Mouse (Mus musculus) limb, embryonic 12.5 days (tissue): ENCODE results near the gene Nrm. TPM values are rescaled to one million over a fixed set of nuclear protein-coding genes. Genes with fewer than 3 reads are reported as not detected.
A peak's percentile ranks its signal among the peaks of the same experiment; 100 is the strongest.

Source experiments
- ATAC-seq: fragments of 200-750 bp; cut with Nextera tagmentation; 2 replicates; pipeline ENCODE4 v1.8.0; 2017; ENCODE audit warnings: low read depth, moderate TSS enrichment; ENCODE audit not compliant: insufficient number of reproducible peaks, insufficient read depth, low FRiP score, low TSS enrichment
- H3K27ac ChIP-seq: fragments of 300-500 bp; sonication (generic); 2 replicates; pipeline ENCODE4 v1.5.1; 2016; ENCODE audit warnings: mild to moderate bottlenecking, moderate library complexity
- H3K27me3 ChIP-seq: fragments of 300-500 bp; sonication (generic); 2 replicates; pipeline ENCODE4 v1.6.1; 2016; ENCODE audit warnings: mild to moderate bottlenecking, moderate library complexity
- H3K36me3 ChIP-seq: fragments of 300-500 bp; sonication (generic); 2 replicates; pipeline ENCODE4 v1.6.1; 2016; ENCODE audit warnings: mild to moderate bottlenecking, moderate library complexity
- H3K4me1 ChIP-seq: fragments of 300-500 bp; sonication (generic); replicated peaks from 2 replicates; pipeline ENCODE4 v1.6.1; 2016
- H3K4me2 ChIP-seq: fragments of 300-500 bp; sonication (generic); 2 replicates; pipeline ENCODE4 v1.6.1; 2016; ENCODE audit warnings: mild to moderate bottlenecking, moderate library complexity
- H3K4me3 ChIP-seq: fragments of 300-500 bp; sonication (generic); replicated peaks from 2 replicates; pipeline ENCODE4 v1.5.1; 2016; ENCODE audit warnings: mild to moderate bottlenecking
- H3K9ac ChIP-seq: fragments of 300-500 bp; sonication (generic); replicated peaks from 2 replicates; pipeline ENCODE4 v1.6.1; 2016; ENCODE audit warnings: mild to moderate bottlenecking, moderate library complexity
- H3K9me3 ChIP-seq: fragments of 300-500 bp; sonication (generic); 2 replicates; pipeline ENCODE4 v1.6.1; 2016; ENCODE audit warnings: mild to moderate bottlenecking, moderate library complexity
- WGBS: fragments of 180-500 bp; shearing (Covaris S2); methylation state at CpG from one replicate; pipeline ENCODE4 v1.1.7; 2016; 5-methylcytosine and 5-hydroxymethylcytosine counted together
- polyA plus RNA-seq: library from polyadenylated mRNA; unstranded; fragments of >200 nt; fragmentation: Nextera tagmentation; extraction: Ambion mirVana; gene quantifications from 2 replicates; pipeline ENCODE4 v1.2.1, GENCODE M21; 2016

The Nrm gene
- polyA plus RNA-seq, 1 experiment from 2014 or later = 52.5 TPM

DNA sequence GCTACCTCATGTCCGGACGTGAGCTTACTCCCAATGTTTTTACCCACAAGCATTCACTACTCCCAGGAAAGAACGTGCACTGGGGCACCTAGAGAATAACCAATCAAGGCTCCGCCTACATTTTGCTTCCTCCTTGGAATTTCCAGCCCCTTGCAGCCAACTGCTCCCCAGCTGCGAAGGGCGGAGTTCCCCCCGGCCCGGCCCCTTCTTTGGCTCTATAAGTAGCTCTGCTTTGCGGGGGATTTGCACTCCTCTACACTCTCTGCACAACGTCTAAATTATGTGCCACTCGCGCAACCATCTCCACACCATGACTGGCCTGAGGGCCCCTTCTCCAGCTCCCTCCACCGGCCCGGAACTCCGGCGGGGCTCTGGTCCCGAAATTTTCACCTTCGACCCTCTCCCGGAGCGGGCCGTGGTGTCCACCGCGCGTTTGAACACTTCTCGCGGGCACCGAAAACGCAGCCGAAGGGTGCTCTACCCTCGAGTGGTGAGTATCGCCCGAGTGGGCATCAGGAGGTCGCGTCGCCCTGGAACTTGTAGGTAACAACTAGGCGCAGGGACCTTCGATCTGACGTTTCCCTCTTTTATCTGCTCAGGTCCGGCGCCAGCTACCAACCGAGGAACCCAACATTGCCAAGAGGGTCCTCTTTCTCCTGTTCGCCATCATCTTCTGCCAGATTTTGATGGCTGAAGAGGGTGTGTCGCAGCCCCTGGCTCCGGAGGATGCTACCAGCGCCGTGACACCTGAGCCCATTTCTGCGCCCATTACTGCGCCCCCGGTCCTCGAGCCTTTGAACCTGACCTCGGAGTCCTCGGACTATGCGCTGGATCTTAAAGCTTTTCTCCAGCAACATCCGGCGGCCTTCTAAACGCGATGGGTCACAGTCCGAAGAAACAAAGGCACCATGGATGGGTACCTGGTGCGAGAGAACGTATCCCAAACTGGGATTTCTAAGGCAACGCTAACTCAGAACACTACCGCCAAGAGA lies 39.4 kb upstream of the Nrm start, which contains the start of gene Ier3:
Ier3 (plus strand) TSS at position 246 of the 992 bp plus-strand sequence.
- Histone ChIP-seq H3K27ac (peak within 1 kb of the TSS; percentile 89; the same call in 1 of the 2 replicates), H3K4me1 (peaks cover 33% of the 10 kb centered on the region), H3K9me3 (no peaks in the 10 kb centered on the region), H3K9ac (peak within 1 kb of the TSS; percentile 64), H3K4me2 (peak within 1 kb of the TSS; percentile 95), H3K4me3 (peak within 1 kb of the TSS; percentile 64), H3K27me3 (peaks cover 4% of the 10 kb centered on the region; the same call in 1 of the 2 replicates), H3K36me3 (peaks cover 20% of the 10 kb centered on the region)
- ATAC-seq = peak; percentile 39; the same call in 1 of the 2 replicates
- WGBS = under 1% methylated on average over 62 of the region's 62 CpGs

DNA sequence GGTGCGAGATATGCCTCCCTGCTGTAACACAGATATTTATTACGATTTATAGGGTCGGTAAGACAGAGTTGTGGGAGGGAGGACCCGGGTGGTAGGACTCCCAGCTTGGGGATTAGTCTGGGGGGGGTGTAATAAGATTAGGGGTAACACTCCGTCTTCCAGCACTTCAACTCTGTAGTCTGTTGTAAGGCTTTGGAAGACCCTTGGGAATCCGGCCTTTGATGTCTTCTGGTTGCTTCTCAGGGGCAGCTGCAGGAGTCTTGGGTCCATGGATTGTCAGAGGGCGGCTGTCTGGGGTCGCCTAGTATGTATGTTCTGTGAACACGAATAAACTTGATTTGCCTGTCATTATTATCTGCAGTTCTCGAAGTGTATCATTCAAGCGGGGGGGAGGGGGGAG lies 38.6 kb upstream of the Nrm start:
- Histone ChIP-seq H3K27me3 (peaks cover 4% of the 10 kb centered on the region; the same call in 1 of the 2 replicates), H3K4me3 (peak overlapping the region; percentile 64), H3K36me3 (peaks cover 29% of the 10 kb centered on the region), H3K4me1 (peaks cover 24% of the 10 kb centered on the region), H3K9ac (peak overlapping the region; percentile 64; the same call in 1 of the 2 replicates), H3K9me3 (no peaks in the 10 kb centered on the region), H3K4me2 (peak overlapping the region; percentile 95), H3K27ac (peak overlapping the region; percentile 89)
- 3% methylated on average over 11 of the region's 11 CpGs for WGBS
- peak; percentile 0; the same call in 1 of the 2 replicates for ATAC-seq

DNA sequence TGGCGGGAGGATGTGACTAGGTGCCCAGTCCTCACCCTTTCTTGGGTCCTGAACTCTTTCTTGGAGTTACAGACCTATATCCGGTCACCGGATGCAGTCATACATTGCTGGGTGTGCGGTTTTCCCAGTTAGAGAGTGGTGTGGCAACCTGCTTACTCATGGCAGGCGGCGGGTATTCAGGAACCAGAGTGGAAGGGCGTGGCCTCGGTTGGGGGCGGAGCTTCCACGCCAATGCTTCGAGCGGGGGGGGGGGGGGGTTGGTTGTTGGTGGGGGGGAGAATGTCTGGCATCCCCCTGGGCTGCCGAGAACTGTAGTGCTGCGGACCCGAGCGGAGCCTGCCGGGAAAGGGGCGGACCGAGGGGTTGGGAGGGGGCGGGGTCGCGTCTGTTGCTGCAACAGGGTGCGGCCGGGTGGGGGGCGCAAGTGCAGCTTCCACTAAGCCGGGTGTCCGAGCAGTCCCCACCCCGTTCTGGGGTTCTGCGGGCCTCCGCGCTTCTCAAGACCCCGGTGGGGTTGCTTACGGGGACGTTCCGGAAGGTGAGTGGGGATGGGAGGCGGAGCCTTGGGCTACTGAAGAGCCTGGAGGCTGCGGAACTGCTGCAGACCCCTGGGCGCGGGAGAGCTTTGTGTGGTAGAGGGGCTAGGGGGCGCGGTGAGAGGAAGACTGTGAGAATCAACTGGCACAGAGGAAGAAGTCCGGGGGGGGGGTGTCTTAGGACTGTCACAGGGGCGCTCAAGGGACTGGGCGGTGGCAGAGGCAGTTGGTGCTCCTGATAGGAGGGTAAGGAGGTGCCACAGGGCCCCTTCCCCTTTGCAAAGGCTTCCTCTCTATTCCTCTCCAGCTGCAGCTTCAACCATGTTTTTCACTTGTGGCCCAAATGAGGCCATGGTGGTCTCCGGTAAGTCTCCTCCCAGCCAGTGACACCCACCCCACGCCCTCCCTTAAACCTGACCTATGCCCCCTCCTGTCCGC lies 37.9 kb upstream of the Nrm start, which contains the start of gene Flot1:
Flot1 (plus strand) TSS at position 267 of the 974 bp plus-strand sequence.
- H3K9me3 ChIP-seq = no peaks in the 10 kb centered on the region
- WGBS = under 1% methylated on average over 45 of the region's 47 CpGs

DNA sequence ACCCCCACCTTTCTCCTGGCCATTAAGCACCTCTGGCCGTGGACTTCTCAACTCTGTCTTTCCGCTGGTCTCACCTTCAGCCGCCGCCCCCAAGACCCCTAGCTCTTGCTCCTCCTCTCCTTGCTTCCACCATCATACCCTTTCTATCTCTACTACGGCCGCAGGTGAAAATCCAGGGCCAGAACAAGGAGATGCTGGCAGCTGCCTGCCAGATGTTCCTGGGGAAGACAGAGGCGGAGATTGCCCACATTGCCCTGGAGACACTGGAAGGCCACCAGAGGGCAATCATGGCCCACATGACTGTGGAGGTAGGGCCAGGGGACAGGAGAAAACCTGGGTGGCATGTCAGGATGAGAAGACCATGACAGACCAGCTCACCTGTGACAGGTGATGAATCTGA lies 36.7 kb upstream of the Nrm start:
- H3K9me3 ChIP-seq = no peaks in the 10 kb centered on the region
- peaks cover 24% of the 10 kb centered on the region for H3K4me1 ChIP-seq
- no peak for ATAC-seq
- peaks cover 40% of the 10 kb centered on the region for H3K36me3 ChIP-seq
- H3K9ac ChIP-seq = peak overlapping the region; percentile 74; the same call in 1 of the 2 replicates
- H3K27ac ChIP-seq = peak overlapping the region; percentile 89; the same call in 1 of the 2 replicates
- H3K4me2 ChIP-seq = peak overlapping the region; percentile 95
- peak overlapping the region; percentile 64 for H3K4me3 ChIP-seq
- H3K27me3 ChIP-seq = peaks cover 4% of the 10 kb centered on the region; the same call in 1 of the 2 replicates
- 30% methylated on average over 7 of the region's 7 CpGs for WGBS

More for the DNA sequence above, 37.9 kb upstream of the Nrm start, which contains the start of gene Flot1:
- peak within 1 kb of the TSS; percentile 95 for H3K4me2 ChIP-seq
- peak within 1 kb of the TSS; percentile 64 for H3K4me3 ChIP-seq
- peaks cover 35% of the 10 kb centered on the region for H3K36me3 ChIP-seq
- H3K27me3 ChIP-seq = peaks cover 4% of the 10 kb centered on the region; the same call in 1 of the 2 replicates
- H3K4me1 ChIP-seq = peaks cover 24% of the 10 kb centered on the region
- peak within 1 kb of the TSS; percentile 89 for H3K27ac ChIP-seq
- ATAC-seq = peak; percentile 87
- H3K9ac ChIP-seq = peak within 1 kb of the TSS; percentile 74

DNA sequence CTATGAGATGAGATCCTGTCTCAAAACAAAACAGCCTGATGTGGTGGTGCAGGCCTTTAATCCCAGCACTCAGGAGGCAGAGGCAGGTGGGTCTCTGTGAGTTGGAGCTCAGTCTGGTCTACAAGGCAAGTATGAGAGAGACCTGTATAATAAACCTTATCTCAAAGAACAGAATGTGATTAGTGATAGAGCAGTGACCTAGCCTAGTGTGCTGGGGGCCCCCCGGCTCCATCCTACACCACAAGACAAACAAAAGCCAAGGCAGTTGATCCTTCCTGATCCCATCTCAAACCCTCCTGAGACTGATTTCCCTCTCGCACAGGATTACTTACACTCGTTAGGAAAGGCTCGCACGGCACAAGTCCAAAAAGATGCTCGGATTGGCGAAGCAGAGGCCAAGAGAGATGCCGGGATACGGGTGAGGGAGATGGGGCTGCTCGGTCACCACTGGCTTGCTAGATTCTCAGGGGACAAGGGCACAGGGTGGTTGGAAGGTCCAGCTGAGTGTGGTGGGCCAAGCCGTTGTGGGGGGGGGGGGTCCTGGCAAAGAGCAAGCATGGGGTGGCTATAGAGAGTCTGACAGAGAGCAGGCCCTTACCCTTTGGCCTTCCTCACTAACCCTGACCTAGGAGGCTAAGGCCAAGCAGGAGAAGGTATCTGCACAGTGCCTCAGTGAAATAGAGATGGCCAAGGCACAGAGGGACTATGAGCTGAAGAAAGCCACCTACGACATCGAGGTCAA lies 35.8 kb upstream of the Nrm start:
- H3K9ac ChIP-seq = no peak overlapping the region

DNA sequence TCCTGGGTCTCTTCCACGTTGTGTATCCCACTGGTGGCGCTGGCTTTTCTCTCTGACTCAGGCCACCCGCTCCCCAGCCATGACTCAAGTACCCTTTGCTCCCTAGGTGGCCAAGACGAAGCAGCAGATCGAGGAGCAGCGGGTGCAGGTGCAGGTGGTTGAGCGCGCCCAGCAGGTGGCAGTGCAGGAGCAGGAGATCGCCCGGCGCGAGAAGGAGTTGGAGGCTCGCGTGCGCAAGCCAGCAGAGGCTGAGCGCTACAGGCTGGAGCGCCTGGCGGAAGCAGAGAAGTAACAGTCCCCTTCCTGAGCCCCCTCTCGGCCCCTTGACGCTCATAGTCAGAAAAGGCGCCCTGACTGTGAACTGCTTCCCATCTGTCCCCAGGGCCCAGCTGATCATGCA lies 31.4 kb upstream of the Nrm start:
- Histone ChIP-seq H3K36me3 (peaks cover 82% of the 10 kb centered on the region), H3K4me1 (peaks cover 26% of the 10 kb centered on the region), H3K4me3 (peak overlapping the region; percentile 18), H3K4me2 (peak overlapping the region; percentile 45), H3K27me3 (no peaks in the 10 kb centered on the region), H3K9ac (0 out of 2 replicates have a peak overlapping the region, but pooled peaks have one; percentile 27), H3K9me3 (no peaks in the 10 kb centered on the region), H3K27ac (peak overlapping the region; percentile 72)
- 1% methylated on average over 21 of the region's 21 CpGs for WGBS
- peak; percentile 48 for ATAC-seq

More for the DNA sequence above, 35.8 kb upstream of the Nrm start:
- no peaks in the 10 kb centered on the region for H3K9me3 ChIP-seq
- no peak for ATAC-seq
- H3K4me1 ChIP-seq = peaks cover 32% of the 10 kb centered on the region
- no peak overlapping the region for H3K27ac ChIP-seq
- H3K4me3 ChIP-seq = no peak overlapping the region
- 94% methylated on average over 13 of the region's 13 CpGs for WGBS
- no peak overlapping the region for H3K4me2 ChIP-seq
- peaks cover 4% of the 10 kb centered on the region; the same call in 1 of the 2 replicates for H3K27me3 ChIP-seq
- peaks cover 43% of the 10 kb centered on the region for H3K36me3 ChIP-seq

DNA sequence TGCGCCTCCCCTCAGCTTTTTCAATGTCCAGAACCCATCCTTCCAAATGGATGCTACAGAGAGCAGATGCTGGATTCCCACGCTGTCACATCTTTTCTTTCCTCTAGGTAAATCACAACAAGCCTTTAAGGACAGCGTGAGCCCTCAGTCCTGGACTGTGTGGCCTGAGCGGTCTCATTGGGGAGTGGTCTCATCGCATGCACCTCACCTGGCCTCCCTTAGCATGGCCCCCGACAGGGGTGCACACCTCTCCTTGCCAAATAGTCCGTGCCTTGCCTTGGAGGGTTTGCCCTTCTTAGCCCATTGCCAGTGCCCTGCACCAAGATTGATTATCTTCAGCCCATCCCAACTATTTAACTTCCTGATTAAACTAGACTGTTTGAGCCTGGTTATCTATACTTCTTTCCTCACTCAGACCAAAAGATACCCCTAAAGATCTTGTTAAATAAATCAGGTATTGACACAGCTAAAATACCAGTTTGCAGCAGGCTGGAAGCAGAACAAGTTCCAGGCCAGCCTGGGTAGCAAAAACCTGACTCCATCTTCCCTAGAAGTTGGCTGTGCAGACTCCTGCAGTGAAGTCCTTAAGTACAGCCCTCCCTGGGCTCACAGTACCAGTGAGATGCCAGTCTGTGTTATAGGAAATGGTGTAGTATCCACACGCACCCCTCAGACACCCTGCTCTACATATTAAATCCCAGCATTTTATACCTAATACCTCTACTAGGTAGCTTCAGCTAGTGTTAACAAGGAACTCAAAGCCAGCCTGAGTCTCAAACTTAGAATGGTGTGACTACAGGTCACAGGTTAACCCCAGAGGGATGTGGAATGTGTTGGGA lies 28.5 kb upstream of the Nrm start:
- Histone ChIP-seq H3K4me1 (peaks cover 40% of the 10 kb centered on the region), H3K27me3 (no peaks in the 10 kb centered on the region), H3K9ac (no peak overlapping the region), H3K36me3 (peaks cover 76% of the 10 kb centered on the region), H3K9me3 (no peaks in the 10 kb centered on the region), H3K27ac (0 out of 2 replicates have a peak overlapping the region, but pooled peaks have one; percentile 5), H3K4me2 (no peak overlapping the region), H3K4me3 (no peak overlapping the region; the same call in 1 of the 2 replicates)
- WGBS = 66% methylated on average over 8 of the region's 8 CpGs
- ATAC-seq = no peak

DNA sequence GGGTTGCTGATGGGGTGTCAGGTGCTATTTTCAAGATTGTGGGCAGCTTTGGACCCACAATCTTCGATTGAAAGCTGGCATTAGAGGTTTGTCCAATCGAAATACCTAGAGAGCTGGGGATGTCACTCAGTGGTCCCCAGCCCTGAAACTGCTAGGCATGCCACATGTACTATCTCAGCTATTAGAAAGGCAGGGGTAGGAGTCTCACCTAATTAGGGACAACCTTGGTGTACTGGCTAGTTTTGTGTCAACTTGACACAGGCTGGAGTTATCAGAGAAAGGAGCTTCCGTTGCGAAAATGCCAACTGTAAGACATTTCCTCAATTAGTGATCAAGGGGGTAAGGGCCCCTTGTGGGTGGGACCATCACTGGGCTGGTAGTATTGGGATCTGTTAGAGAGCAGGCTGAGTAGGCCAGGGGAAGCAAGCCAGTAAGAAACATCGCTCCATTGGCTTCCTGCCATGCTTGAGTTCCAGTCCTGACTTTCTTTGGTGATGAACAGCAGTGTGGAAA lies 27.8 kb upstream of the Nrm start:
- Histone ChIP-seq H3K36me3 (peaks cover 70% of the 10 kb centered on the region), H3K27ac (no peak overlapping the region), H3K4me1 (peaks cover 40% of the 10 kb centered on the region), H3K27me3 (no peaks in the 10 kb centered on the region), H3K9me3 (no peaks in the 10 kb centered on the region), H3K4me3 (no peak overlapping the region), H3K4me2 (no peak overlapping the region), H3K9ac (no peak overlapping the region)
- ATAC-seq = no peak
- 22% methylated on average over 5 of the region's 5 CpGs for WGBS

DNA sequence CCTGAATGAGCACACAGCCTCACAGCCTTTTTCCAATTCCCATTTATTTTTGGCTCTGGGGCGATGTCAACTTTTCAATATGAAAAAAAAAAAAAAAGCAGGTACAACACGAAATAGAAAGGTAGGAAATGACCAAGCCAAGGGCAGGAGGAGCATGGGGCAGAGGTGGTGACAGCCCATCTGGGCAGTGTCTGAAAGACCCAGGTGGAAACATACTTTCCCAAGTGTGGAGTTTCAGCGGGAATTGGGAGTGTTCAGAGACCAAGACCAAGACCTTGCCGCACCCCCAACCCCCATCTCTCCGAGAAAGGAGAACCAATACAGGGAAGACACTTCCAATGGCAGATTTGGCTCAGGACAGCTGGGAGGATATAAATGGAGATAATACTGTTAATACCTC lies 27.2 kb upstream of the Nrm start:
- Histone ChIP-seq H3K36me3 (peaks cover 66% of the 10 kb centered on the region), H3K9ac (no peak overlapping the region), H3K4me1 (peaks cover 40% of the 10 kb centered on the region), H3K4me2 (peak overlapping the region; percentile 1), H3K9me3 (no peaks in the 10 kb centered on the region), H3K4me3 (no peak overlapping the region), H3K27ac (no peak overlapping the region), H3K27me3 (no peaks in the 10 kb centered on the region)
- WGBS = 60% methylated on average over 5 of the region's 5 CpGs
- no peak for ATAC-seq
